Mouse (Mus musculus): ENCODE measurements around the gene Efnb2.
A peak's percentile ranks its signal among the peaks of the same experiment; 100 is the strongest.

The Efnb2 gene

GRCm38 (mm10) chr8:8661103-8661758, at the start of gene Efnb2:
Gene Efnb2, minus strand, starts transcription at chr8:8661242.
- peak; percentile 96 for DNase-seq

GRCm38 (mm10) chr8:8704813-8705212, 43.8 kb upstream of the Efnb2 start:
- DNase-seq: no peak

GRCm38 (mm10) chr8:8703668-8704067, 42.6 kb upstream of the Efnb2 start:
- no peak for DNase-seq

GRCm38 (mm10) chr8:8700821-8701220, 39.8 kb upstream of the Efnb2 start:
- DNase-seq: no peak

GRCm38 (mm10) chr8:8700229-8700628, 39.2 kb upstream of the Efnb2 start:
- no peak for DNase-seq

- peak; percentile 95 for DNase-seq
Observed at GRCm38 (mm10) chr8:8690146-8691092, 29.4 kb upstream of the Efnb2 start, which contains the start of gene Arglu1. Gene Arglu1, minus strand, starts transcription at chr8:8690521.

GRCm38 (mm10) chr8:8689454-8690145, 28.6 kb upstream of the Efnb2 start:
- peak; percentile 45 for DNase-seq

GRCm38 (mm10) chr8:8688823-8689453, 27.9 kb upstream of the Efnb2 start:
- DNase-seq: no peak

GRCm38 (mm10) chr8:8685517-8685916, 24.5 kb upstream of the Efnb2 start:
- DNase-seq: no peak

GRCm38 (mm10) chr8:8682697-8683096, 21.7 kb upstream of the Efnb2 start:
- DNase-seq: no peak

GRCm38 (mm10) chr8:8678236-8678635, 17.2 kb upstream of the Efnb2 start:
- DNase-seq: no peak

- DNase-seq: no peak
Observed at GRCm38 (mm10) chr8:8674864-8675263, 13.8 kb upstream of the Efnb2 start.

GRCm38 (mm10) chr8:8661759-8662138, 707 bp upstream of the Efnb2 start:
- peak; percentile 83 for DNase-seq

- no peak for DNase-seq
Observed at GRCm38 (mm10) chr8:8660307-8661098, 539 bp downstream of the Efnb2 start.

- DNase-seq: peak; percentile 10
Observed at GRCm38 (mm10) chr8:8659503-8660306, 1.3 kb downstream of the Efnb2 start.

GRCm38 (mm10) chr8:8658426-8659224, 2.4 kb downstream of the Efnb2 start:
- DNase-seq: peak; percentile 66

- DNase-seq: no peak
Observed at GRCm38 (mm10) chr8:8657692-8658355, 3.2 kb downstream of the Efnb2 start.

- DNase-seq: no peak
Observed at GRCm38 (mm10) chr8:8656578-8657441, 4.2 kb downstream of the Efnb2 start.
